Mouse (Mus musculus): ENCODE results near the gene Gfi1b. TPM values are rescaled to one million over a fixed set of nuclear protein-coding genes. Genes with fewer than 3 reads are reported as not detected.

Gene Gfi1b
- total and polyA plus RNA-seq, 3 experiments, result 82.9 to 277 (median 194) TPM

- Histone ChIP-seq H3K4me3 (ENCODE audit: control insufficient read depth in 1 of 2, insufficient read depth in 1 of 2, low read depth in 2 of 2, low read length in 2 of 2) (peak within 1 kb of the TSS; percentile 73 to 85), H3K27ac (ENCODE audit: control insufficient read depth, low read depth, low read length) (peak within 1 kb of the TSS; percentile 87), H3K79me2 (ENCODE audit: control insufficient read depth, insufficient read depth, low read length, poor library complexity) (peaks cover 27% of the 10 kb centered on the region), H3K36me3 (ENCODE audit: control insufficient read depth in 1 of 2, insufficient read depth in 2 of 2, low read length in 2 of 2) (peaks cover 0 to 19% of the 10 kb centered on the region in 2 experiments; a peak in 2 of 4 replicates), H3K9ac (ENCODE audit: control insufficient read depth, low read depth, low read length, poor library complexity, severe bottlenecking) (peak within 1 kb of the TSS; percentile 89), H3K9me3 (replicated peaks; ENCODE audit: insufficient read depth, low read length) (no peaks in the 10 kb centered on the region), H3K27me3 (ENCODE audit: control insufficient read depth in 1 of 2, insufficient read depth in 2 of 2, low read length in 2 of 2) (no peaks in the 10 kb centered on the region), H3K4me1 (ENCODE audit: control insufficient read depth in 1 of 2, insufficient read depth in 2 of 2, low read length in 2 of 2) (peaks cover 6 to 11% of the 10 kb centered on the region in 2 experiments)
- peak; percentile 98 for TF ChIP-seq MXI1 (IDR thresholded peaks at IDR 0.05; ENCODE audit: low read depth, low read length)
- peak; percentile 26; the same call in 1 of the 2 replicates for TF ChIP-seq POLR2AphosphoS2 (IDR thresholded peaks at IDR 0.05; ENCODE audit: low read length)
- no peak for TF ChIP-seq CTCF (IDR thresholded peaks at IDR 0.05 in 2 of 3, conservative IDR thresholded peaks at IDR 0.05 in 1 of 3; ENCODE audit: control insufficient read depth in 1 of 3, insufficient read depth in 1 of 3, low read depth in 2 of 3, low read length in 3 of 3, poor library complexity in 1 of 3, severe bottlenecking in 1 of 3)
- peak; percentile 50 for TF ChIP-seq NELFE (IDR thresholded peaks at IDR 0.05; ENCODE audit: low read depth, low read length)
- TF ChIP-seq USF2 (IDR thresholded peaks at IDR 0.05; ENCODE audit: borderline replicate concordance in 1 of 2, insufficient read depth in 1 of 2, low read depth in 1 of 2, low read length in 2 of 2), result peak; percentile 47 to 82; a peak in 3 of 4 replicates
- peak; percentile 64 to 67 for TF ChIP-seq POLR2A (IDR thresholded peaks at IDR 0.05; ENCODE audit: control insufficient read depth in 1 of 2, insufficient read depth in 1 of 2, low read depth in 1 of 2, low read length in 2 of 2, poor library complexity in 1 of 2)
- TF ChIP-seq HCFC1 (IDR thresholded peaks at IDR 0.05; ENCODE audit: low read depth, low read length), result peak; percentile 87
- TF ChIP-seq ZKSCAN1 (IDR thresholded peaks at IDR 0.05; ENCODE audit: low read depth, low read length), result peak; percentile 73; the same call in 1 of the 2 replicates
- TF ChIP-seq E2F4 (IDR thresholded peaks at IDR 0.05; ENCODE audit: borderline replicate concordance, low read depth, low read length), result 0 out of 2 replicates have a peak, but pooled peaks have one; percentile 12
- no peak for TF ChIP-seq POLR2AphosphoS5 (IDR thresholded peaks at IDR 0.05; ENCODE audit: borderline replicate concordance, low read depth, low read length)
- TF ChIP-seq SIN3A (IDR thresholded peaks at IDR 0.05; ENCODE audit: low read length), result peak; percentile 98
- peak; percentile 94 for TF ChIP-seq MAZ (IDR thresholded peaks at IDR 0.05; ENCODE audit: low read depth, low read length)
- peak; percentile 96 for TF ChIP-seq USF1 (IDR thresholded peaks at IDR 0.05; ENCODE audit: low read depth, low read length)
- peak in 1 of 2 experiments; percentile 25; a peak in 1 of 4 replicates for TF ChIP-seq EP300 (IDR thresholded peaks at IDR 0.05; ENCODE audit: low read depth in 1 of 2, low read length in 2 of 2)
- no peak for TF ChIP-seq RAD21 (IDR thresholded peaks at IDR 0.05; ENCODE audit: low read depth, low read length)
- peak; percentile 22; the same call in 1 of the 2 replicates for TF ChIP-seq ELF1 (IDR thresholded peaks at IDR 0.05; ENCODE audit: low read depth, low read length)
- TF ChIP-seq MYC (IDR thresholded peaks at IDR 0.05; ENCODE audit: low read depth, low read length), result peak; percentile 57; the same call in 1 of the 2 replicates
- TF ChIP-seq JUND (IDR thresholded peaks at IDR 0.05; ENCODE audit: low read depth, low read length), result 0 out of 2 replicates have a peak, but pooled peaks have one; percentile 42
- 0 out of 2 replicates have a peak, but pooled peaks have one; percentile 18 for TF ChIP-seq NRF1 (IDR thresholded peaks at IDR 0.05; ENCODE audit: insufficient read depth, low read depth, low read length, poor library complexity, severe bottlenecking)
- TF ChIP-seq TBP (IDR thresholded peaks at IDR 0.05; ENCODE audit: low read depth, low read length), result peak; percentile 84
- no peak for TF ChIP-seq ZC3H11A (IDR thresholded peaks at IDR 0.05; ENCODE audit: low read depth, low read length)
- TF ChIP-seq ZMIZ1 (IDR thresholded peaks at IDR 0.05; ENCODE audit: low read depth, low read length), result peak; percentile 82
- TF ChIP-seq MEF2A (IDR thresholded peaks at IDR 0.05; ENCODE audit: extremely low read depth, insufficient replicate concordance, low read depth, low read length, poor library complexity, severe bottlenecking), result no peak
- no peak for TF ChIP-seq SMC3 (IDR thresholded peaks at IDR 0.05; ENCODE audit: low read depth, low read length)
- TF ChIP-seq CHD1 (IDR thresholded peaks at IDR 0.05; ENCODE audit: low read depth, low read length), result no peak
- TF ChIP-seq TCF12 (IDR thresholded peaks at IDR 0.05; ENCODE audit: low read depth, low read length), result peak; percentile 80
- peak; percentile 90 for TF ChIP-seq MAX (IDR thresholded peaks at IDR 0.05; ENCODE audit: low read length)
- no peak for TF ChIP-seq TAL1 (IDR thresholded peaks at IDR 0.05; ENCODE audit: low read length)
- peak; percentile 56; the same call in 1 of the 2 replicates for TF ChIP-seq ETS1 (IDR thresholded peaks at IDR 0.05; ENCODE audit: low read depth, low read length)
- no peak for TF ChIP-seq MYB (IDR thresholded peaks at IDR 0.05; ENCODE audit: low read depth, low read length)
- no peak for TF ChIP-seq UBTF (IDR thresholded peaks at IDR 0.05; ENCODE audit: borderline replicate concordance, insufficient read depth, low read depth, low read length)
- TF ChIP-seq KAT2A (conservative IDR thresholded peaks at IDR 0.05; ENCODE audit: low read depth, low read length), result peak; percentile 95
- peak; percentile 71 for TF ChIP-seq CHD2 (IDR thresholded peaks at IDR 0.05; ENCODE audit: low read length)
- peak; percentile 64; the same call in 1 of the 2 replicates for TF ChIP-seq BHLHE40 (IDR thresholded peaks at IDR 0.05; ENCODE audit: borderline replicate concordance, low read depth, low read length)
- peak; percentile 98 for DNase-seq (ENCODE audit: low read depth, low spot score)
Observed at GRCm38 (mm10) chr2:28640461-28641424, 19.0 kb upstream of the Gfi1b start, which contains the start of gene Tsc1. TSS of gene Tsc1 (plus strand) at chr2:28641228.

Measured in MEL (cell line).